Mouse (Mus musculus): ENCODE results near the gene Gemin5. TPM values are rescaled to one million over a fixed set of nuclear protein-coding genes. Genes with fewer than 3 reads are reported as not detected.

Gene Gemin5
- polyA plus RNA-seq (2012; rRNA removed), result 1.8 and 2.2 TPM in 2 replicates

GRCm38 (mm10) chr11:58168167-58168915 is at the start of gene Gemin5:
Gemin5 (minus strand) TSS chr11:58168539.

GRCm38 (mm10) chr11:58199229-58200037 is 31.1 kb upstream of the Gemin5 start, which contains the start of the genes Igtp and Irgm2:
Igtp (plus strand) TSS chr11:58199556.
Irgm2 (plus strand) TSS chr11:58199618.

GRCm38 (mm10) chr11:58171459-58172091 is 3.2 kb upstream of the Gemin5 start, which contains the start of gene Mrpl22:
Mrpl22 (plus strand) TSS chr11:58171661.

GRCm38 (mm10) chr11:58103697-58104306 is 64.5 kb downstream of the Gemin5 start, which contains the start of gene Cnot8:
Cnot8 (plus strand) TSS chr11:58104153.

GRCm38 (mm10) chr11:58093021-58093528 is 75.3 kb downstream of the Gemin5 start, which contains the start of gene Gm12248:
Gm12248 (minus strand) TSS chr11:58093134.

Other genes with a start within 250 kb of the Gemin5 start
- gene Larp1, start 159.5 kb downstream of the Gemin5 start, polyA plus RNA-seq (2012; rRNA removed), result 16.1 and 17.5 TPM in 2 replicates
- gene Gm12248, start 75.4 kb downstream of the Gemin5 start, polyA plus RNA-seq (2012; rRNA removed), result 0.08 and 0.09 TPM in 2 replicates
- 10.4 TPM in 2 replicates for gene Cnot8, start 64.4 kb downstream of the Gemin5 start, polyA plus RNA-seq (2012; rRNA removed)
- 11.1 and 15.2 TPM in 2 replicates for gene Mrpl22, start 3.1 kb upstream of the Gemin5 start, polyA plus RNA-seq (2012; rRNA removed)
- gene Igtp, start 31.0 kb upstream of the Gemin5 start, polyA plus RNA-seq (2012; rRNA removed), result 2.3 and 2.6 TPM in 2 replicates
- 2.2 and 2.5 TPM in 2 replicates for gene Irgm2, start 31.1 kb upstream of the Gemin5 start, polyA plus RNA-seq (2012; rRNA removed)
- gene 4930438A08Rik, start 106.3 kb upstream of the Gemin5 start, polyA plus RNA-seq (2012; rRNA removed), result 2.7 and 4.2 TPM in 2 replicates
- 22.2 TPM in 2 replicates for gene Zfp692, start 138.5 kb upstream of the Gemin5 start, polyA plus RNA-seq (2012; rRNA removed)
- 18.4 and 22.9 TPM in 2 replicates for gene Zfp672, start 161.8 kb upstream of the Gemin5 start, polyA plus RNA-seq (2012; rRNA removed)
- gene Sh3bp5l, start 162.2 kb upstream of the Gemin5 start, polyA plus RNA-seq (2012; rRNA removed), result 23.9 and 26.6 TPM in 2 replicates
- 1,164 and 1,262 TPM in 2 replicates for gene Lypd8, start 210.5 kb upstream of the Gemin5 start, polyA plus RNA-seq (2012; rRNA removed)